Mouse (Mus musculus): ENCODE data around the gene Psg16. TPM values are rescaled to one million over a fixed set of nuclear protein-coding genes. Genes with fewer than 3 reads are reported as not detected.
"Not testable (repeated sequence)": the region's sequence is repeated elsewhere in the genome, so short reads cannot be mapped to it uniquely, and the experiment has no call there.

Psg16 gene
- polyA plus RNA-seq, 1 experiment from 2014 or later: 4.7 TPM

DNA sequence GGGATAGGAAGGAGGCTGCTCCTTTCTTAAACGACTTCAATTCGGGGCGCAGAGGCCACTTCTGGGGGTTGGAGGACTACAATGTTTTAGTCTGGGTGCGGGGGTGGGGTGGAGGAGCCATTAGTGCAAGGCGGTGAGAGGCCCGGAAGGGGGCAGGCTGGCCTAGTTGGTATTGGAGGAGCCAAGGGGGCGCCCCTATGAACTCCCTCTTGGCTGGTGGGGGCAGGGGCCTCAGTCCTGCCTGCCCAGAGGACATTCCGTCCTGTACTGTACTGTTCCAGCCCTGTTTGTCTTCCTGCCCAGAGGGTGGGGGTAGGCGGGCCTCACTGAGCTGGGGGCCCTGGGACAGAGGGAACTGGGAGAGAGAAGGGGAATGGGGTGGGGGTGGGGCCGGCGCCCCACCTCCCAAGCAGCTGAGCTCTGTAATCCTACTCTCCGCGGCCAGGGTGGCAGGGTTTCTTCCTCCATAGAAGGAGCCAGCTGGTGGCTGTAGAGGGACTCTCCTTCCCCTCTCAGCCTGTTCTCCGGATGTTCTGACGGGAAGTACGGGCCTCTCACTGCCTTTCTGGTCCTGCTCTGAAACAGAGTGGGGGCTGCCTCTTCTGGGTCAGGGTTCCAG is 15.7 kb upstream of the Psg16 start:
- Histone ChIP-seq H3K9ac (no peak overlapping the region), H3K9me3 (no peaks in the 10 kb centered on the region), H3K4me2 (0 out of 2 replicates have a peak overlapping the region, but pooled peaks have one; percentile 5), H3K4me3 (no peak overlapping the region), H3K27ac (replicated peaks) (peak overlapping the region; percentile 74), H3K36me3 (no peaks in the 10 kb centered on the region), H3K27me3 (0 out of 2 replicates have a peak, but pooled peaks cover 2% of the 10 kb centered on the region), H3K4me1 (replicated peaks) (peaks cover 55% of the 10 kb centered on the region)
- ATAC-seq (ENCODE audit: low FRiP score, low read depth): peak; percentile 20
- 5% methylated on average over 16 of the region's 16 CpGs for WGBS

DNA sequence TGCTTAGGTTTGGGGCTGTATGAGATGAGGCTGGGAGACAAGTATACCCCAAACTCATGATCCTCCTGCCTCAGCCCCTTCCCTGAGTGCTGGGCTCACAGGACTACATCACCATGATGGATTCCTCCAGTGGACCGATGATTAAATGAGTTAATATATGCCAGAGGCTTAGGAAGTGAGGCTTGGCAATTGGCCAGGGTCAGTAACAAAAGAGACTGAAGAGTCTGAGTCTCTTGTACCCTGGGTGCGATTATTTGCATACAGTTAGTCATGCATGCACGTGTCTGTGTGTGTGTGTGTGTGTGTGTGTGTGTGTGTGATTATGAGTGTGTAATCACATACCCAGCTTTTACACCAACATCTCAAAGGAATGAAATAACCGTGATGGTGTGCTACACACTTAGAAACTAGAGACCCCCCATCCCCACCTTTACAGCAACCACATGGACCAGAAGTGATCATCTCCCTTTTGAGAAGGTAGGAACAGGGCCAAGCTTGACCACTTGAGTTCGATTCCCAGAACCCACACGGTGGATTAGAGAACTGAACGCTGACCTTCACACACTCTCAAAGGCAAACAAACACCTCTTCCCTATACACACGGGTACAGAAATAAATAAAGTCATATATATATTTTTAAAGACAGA is 14.9 kb upstream of the Psg16 start:
- ATAC-seq (ENCODE audit: low FRiP score, low read depth): no peak
- H3K9ac ChIP-seq: no peak overlapping the region
- 0 out of 2 replicates have a peak, but pooled peaks cover 7% of the 10 kb centered on the region for H3K27me3 ChIP-seq
- 0 out of 2 replicates have a peak overlapping the region, but pooled peaks have one; percentile 80 for H3K4me2 ChIP-seq
- peaks cover 55% of the 10 kb centered on the region for H3K4me1 ChIP-seq (replicated peaks)
- H3K4me3 ChIP-seq: no peak overlapping the region
- no peaks in the 10 kb centered on the region for H3K9me3 ChIP-seq
- no peaks in the 10 kb centered on the region for H3K36me3 ChIP-seq
- H3K27ac ChIP-seq (replicated peaks): peak overlapping the region; percentile 74
- WGBS: 39% methylated on average over 8 of the region's 8 CpGs

DNA sequence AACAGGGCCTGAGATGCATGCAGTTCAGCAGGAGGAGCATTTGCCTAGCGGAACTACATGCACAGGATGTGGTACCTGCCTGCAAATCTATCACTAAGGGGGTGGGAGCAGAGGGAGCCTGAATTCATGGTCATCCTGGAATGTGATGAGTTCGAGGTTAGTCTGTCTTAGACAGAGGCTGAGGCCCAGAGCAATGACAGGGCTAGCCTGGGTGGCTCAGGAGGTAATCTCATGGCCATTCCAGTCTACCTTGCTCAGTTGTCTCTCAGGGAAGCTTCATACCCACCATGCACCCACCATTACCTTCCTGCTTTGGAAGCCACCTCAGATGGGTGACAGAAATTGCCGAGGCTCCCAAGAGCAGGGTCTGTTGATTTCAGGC is 14.4 kb upstream of the Psg16 start:
- Histone ChIP-seq H3K4me3 (no peak overlapping the region), H3K9me3 (no peaks in the 10 kb centered on the region), H3K4me1 (replicated peaks) (peaks cover 55% of the 10 kb centered on the region), H3K27me3 (0 out of 2 replicates have a peak, but pooled peaks cover 7% of the 10 kb centered on the region), H3K36me3 (no peaks in the 10 kb centered on the region), H3K9ac (no peak overlapping the region), H3K4me2 (0 out of 2 replicates have a peak overlapping the region, but pooled peaks have one; percentile 80), H3K27ac (replicated peaks) (peak overlapping the region; percentile 46)
- ATAC-seq (ENCODE audit: low FRiP score, low read depth): no peak
- 80% methylated on average over 3 of the region's 3 CpGs for WGBS

DNA sequence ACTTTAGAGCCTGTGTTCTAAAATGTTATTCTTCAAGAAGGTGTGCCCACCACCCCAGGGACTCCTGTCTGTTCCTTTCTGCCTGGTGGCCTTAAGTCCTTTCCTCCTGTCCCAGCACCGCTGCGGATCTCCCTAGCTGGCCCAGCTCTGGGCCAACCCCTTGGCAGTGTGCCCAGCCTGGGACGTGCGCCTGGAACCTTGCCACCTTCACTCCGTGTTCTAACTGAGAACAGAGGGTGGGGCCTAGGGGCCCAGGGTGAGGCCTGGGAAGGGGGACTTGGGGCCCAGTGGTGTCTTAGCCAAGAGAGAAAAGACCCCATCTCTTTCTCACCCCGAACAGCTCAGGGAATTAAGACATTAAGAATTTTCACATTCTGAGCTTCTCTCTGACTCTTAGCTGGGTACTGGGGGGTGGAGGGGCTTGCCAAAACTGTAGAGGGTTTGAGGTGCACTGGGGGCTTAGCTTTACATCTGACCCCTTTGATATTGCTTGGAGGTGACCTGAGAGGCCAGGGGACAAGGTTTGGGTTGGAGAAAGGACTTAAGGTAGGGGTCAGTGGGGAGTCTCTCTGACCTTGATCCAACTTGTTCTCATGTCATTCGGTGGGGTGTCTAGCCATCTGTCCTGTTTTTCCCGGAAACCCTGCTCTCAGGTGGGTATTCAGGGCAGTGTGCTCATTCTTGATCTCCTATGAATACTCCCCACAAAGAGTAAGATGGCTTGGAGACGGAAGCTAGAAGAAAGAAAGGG is 13.6 kb upstream of the Psg16 start:
- H3K4me2 ChIP-seq: peak overlapping the region; percentile 80
- H3K27ac ChIP-seq (replicated peaks): peak overlapping the region; percentile 46
- H3K27me3 ChIP-seq: 0 out of 2 replicates have a peak, but pooled peaks cover 7% of the 10 kb centered on the region
- ATAC-seq (ENCODE audit: low FRiP score, low read depth): no peak
- no peaks in the 10 kb centered on the region for H3K9me3 ChIP-seq
- 33% methylated on average over 9 of the region's 9 CpGs for WGBS
- peak overlapping the region; percentile 47; the same call in 1 of the 2 replicates for H3K4me3 ChIP-seq
- no peaks in the 10 kb centered on the region for H3K36me3 ChIP-seq
- peaks cover 55% of the 10 kb centered on the region for H3K4me1 ChIP-seq (replicated peaks)
- no peak overlapping the region for H3K9ac ChIP-seq

DNA sequence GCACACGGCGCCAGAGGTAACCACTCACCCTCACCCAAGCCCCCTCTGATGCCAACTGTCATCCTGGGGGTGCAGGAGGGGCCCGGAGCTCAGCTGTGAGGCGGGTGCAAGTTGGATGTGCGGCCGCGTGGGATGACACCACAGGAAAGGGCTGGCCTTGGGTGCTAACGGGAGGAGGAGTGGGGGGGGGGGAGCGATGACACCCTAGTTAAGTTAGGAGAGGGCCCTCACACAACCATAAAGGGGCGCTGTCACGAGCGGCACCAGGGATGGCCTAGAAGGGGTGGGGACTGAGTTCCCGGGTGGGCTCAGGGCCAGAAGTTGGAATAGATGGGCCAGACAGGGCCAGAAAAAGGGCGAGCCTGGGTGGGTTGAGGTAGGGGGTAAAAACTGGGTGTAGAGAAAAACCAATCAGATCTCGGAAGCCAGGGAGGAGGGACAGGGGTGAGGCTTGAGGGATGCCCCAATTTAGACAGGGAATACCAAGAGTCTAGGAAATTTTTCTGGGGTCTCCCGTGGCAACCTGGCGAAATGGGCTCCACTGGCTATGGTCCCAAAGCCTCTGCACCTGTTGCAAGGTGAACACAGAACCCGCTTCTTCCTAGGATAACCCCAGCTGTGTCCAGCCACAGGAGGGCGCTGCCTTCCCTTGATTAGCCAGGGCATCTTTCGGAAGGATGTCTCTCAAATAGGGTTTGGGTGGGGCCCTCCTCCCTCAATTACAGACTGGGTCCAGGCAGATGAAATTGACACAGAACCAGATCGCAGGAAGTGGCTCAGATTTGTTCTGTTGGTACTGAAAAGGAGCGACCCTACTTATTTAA is 12.8 kb upstream of the Psg16 start:
- no peak for ATAC-seq (ENCODE audit: low FRiP score, low read depth)
- H3K27me3 ChIP-seq: 0 out of 2 replicates have a peak, but pooled peaks cover 7% of the 10 kb centered on the region
- peak overlapping the region; percentile 80 for H3K4me2 ChIP-seq
- H3K4me1 ChIP-seq (replicated peaks): peaks cover 51% of the 10 kb centered on the region
- peak overlapping the region; percentile 46 for H3K27ac ChIP-seq (replicated peaks)
- WGBS: 66% methylated on average over 21 of the region's 22 CpGs
- H3K36me3 ChIP-seq: no peaks in the 10 kb centered on the region
- peak overlapping the region; percentile 47 for H3K4me3 ChIP-seq
- H3K9me3 ChIP-seq: no peaks in the 10 kb centered on the region
- H3K9ac ChIP-seq: no peak overlapping the region

DNA sequence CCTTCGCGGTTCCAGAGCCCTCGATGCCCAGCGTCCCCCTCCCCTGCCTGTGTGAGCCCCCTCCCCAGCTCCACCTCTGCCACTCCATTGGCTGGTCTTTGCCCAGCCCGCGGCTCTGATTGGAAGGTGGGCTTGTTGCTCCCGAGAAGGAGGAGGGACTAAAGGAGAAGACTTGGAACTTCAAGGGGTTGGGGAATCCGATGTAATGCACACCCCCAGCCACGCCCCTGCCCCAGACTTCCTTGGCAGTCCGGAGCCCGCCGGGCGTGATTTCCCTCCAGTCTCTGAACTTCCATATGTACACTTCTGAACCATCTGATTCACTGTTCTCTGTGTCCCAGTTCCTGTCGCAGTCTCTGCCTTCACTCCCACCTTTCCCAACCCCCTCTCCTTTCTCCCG is 11.5 kb upstream of the Psg16 start, which contains the start of gene Hif3a:
Gene Hif3a, minus strand, starts transcription at position 39 of the 400 bp plus-strand sequence.
- peak; percentile 91 for ATAC-seq (ENCODE audit: low FRiP score, low read depth)
- no peaks in the 10 kb centered on the region for H3K9me3 ChIP-seq
- H3K9ac ChIP-seq: peak within 1 kb of the TSS; percentile 47
- H3K36me3 ChIP-seq: no peaks in the 10 kb centered on the region
- peak within 1 kb of the TSS; percentile 46; the same call in 1 of the 2 replicates for H3K27ac ChIP-seq (replicated peaks)
- under 1% methylated on average over 15 of the region's 15 CpGs for WGBS
- H3K4me1 ChIP-seq (replicated peaks): peaks cover 41% of the 10 kb centered on the region
- H3K27me3 ChIP-seq: 0 out of 2 replicates have a peak, but pooled peaks cover 7% of the 10 kb centered on the region
- H3K4me3 ChIP-seq: peak within 1 kb of the TSS; percentile 47
- peak within 1 kb of the TSS; percentile 80 for H3K4me2 ChIP-seq

DNA sequence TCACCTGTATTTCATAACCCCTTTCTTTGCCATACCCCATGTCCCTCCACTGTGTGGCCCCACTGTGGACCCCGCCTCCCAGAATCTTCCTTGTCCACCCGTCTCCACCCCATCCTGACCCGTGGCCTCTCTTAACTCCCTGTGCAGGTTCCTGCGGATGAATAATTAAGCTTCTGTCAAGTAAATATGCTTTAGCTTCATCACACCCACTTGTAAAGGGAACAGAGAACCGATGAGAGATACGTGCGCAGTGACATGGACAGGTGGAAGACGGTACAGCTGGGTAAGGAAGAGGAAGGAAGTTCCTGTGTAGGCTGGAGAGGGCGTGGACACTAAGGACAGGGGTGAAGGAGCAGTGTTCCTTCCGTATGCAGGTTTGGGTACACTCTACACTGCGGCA is 11.0 kb upstream of the Psg16 start:
- Histone ChIP-seq H3K36me3 (no peaks in the 10 kb centered on the region), H3K27ac (replicated peaks) (0 out of 2 replicates have a peak overlapping the region, but pooled peaks have one; percentile 22), H3K9ac (peak overlapping the region; percentile 35; the same call in 1 of the 2 replicates), H3K4me1 (replicated peaks) (peaks cover 38% of the 10 kb centered on the region), H3K4me3 (peak overlapping the region; percentile 47), H3K4me2 (peak overlapping the region; percentile 80), H3K27me3 (0 out of 2 replicates have a peak, but pooled peaks cover 7% of the 10 kb centered on the region), H3K9me3 (no peaks in the 10 kb centered on the region)
- peak; percentile 6; the same call in 1 of the 2 replicates for ATAC-seq (ENCODE audit: low FRiP score, low read depth)
- WGBS: 20% methylated on average over 11 of the region's 11 CpGs

DNA sequence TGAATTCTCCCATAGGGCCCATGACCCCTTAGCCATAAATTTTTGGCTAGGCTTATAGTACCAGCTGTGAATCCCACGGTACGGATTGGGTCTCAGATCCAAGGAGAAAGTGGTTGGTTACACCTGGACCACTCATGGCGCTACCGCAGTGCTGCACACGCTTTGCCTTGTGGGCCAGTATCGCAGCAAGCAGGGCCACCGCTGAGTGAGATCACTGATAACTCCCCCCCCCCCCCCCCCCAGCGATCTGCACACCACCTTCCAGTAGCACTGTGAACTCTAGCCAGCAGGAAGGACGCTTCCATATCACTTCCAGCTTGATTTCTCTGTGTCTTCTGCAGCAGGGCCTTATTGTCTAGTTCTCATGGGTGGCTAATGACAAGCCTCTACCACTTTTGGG is 8.2 kb upstream of the Psg16 start:
- ATAC-seq (ENCODE audit: low FRiP score, low read depth): no peak
- no peaks in the 10 kb centered on the region for H3K9me3 ChIP-seq
- WGBS: 88% methylated on average over 8 of the region's 9 CpGs
- H3K36me3 ChIP-seq: no peaks in the 10 kb centered on the region
- no peak overlapping the region for H3K27ac ChIP-seq (replicated peaks)
- H3K4me3 ChIP-seq: no peak overlapping the region
- no peak overlapping the region for H3K4me2 ChIP-seq
- peaks cover 22% of the 10 kb centered on the region for H3K4me1 ChIP-seq (replicated peaks)
- H3K9ac ChIP-seq: no peak overlapping the region
- H3K27me3 ChIP-seq: 0 out of 2 replicates have a peak, but pooled peaks cover 7% of the 10 kb centered on the region

DNA sequence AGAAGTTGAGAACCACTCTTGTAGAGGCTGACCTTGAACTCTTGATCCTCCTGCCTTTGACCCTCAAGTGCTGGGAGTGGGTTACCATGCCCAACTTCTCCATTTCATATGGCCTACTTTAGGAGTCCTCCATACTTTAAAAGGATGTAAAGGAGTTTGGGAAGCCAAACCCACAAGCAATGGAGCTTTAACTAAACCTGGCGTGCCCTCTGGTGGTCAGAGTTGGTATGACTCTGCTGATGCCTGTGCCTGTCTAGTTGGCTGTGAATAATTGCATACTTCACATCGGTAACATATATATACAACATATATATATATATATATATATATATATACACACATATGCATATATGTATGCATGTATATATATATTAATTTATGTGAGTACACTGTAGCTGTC is 7.4 kb upstream of the Psg16 start:
- Histone ChIP-seq H3K4me3 (no peak overlapping the region), H3K4me1 (replicated peaks) (peaks cover 14% of the 10 kb centered on the region), H3K27me3 (0 out of 2 replicates have a peak, but pooled peaks cover 7% of the 10 kb centered on the region), H3K27ac (replicated peaks) (no peak overlapping the region), H3K9ac (no peak overlapping the region), H3K9me3 (no peaks in the 10 kb centered on the region), H3K4me2 (no peak overlapping the region), H3K36me3 (no peaks in the 10 kb centered on the region)
- no peak for ATAC-seq (ENCODE audit: low FRiP score, low read depth)
- 6% methylated on average over 2 of the region's 2 CpGs for WGBS

DNA sequence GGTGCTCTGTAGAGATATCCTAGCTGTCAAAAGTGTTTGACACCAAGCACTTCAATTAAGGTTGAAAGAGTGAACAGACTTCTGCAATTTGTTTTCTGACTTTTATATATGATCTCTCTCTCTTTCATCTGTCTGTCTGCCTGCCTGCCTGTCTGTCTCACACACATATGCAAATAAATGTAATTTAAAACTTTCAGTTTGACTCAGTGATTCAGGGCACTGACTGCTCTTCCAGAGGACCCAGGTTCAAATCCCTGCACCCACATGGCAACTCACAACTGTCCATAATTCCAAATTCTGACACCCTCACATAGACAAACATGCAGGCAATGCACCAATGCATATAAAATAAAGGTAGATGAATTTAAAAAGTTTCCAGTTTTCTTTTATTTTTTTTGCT is 6.8 kb upstream of the Psg16 start:
- H3K4me2 ChIP-seq: no peak overlapping the region
- H3K9me3 ChIP-seq: no peaks in the 10 kb centered on the region
- H3K4me3 ChIP-seq: no peak overlapping the region
- no peak overlapping the region for H3K9ac ChIP-seq
- peaks cover 9% of the 10 kb centered on the region for H3K4me1 ChIP-seq (replicated peaks)
- H3K27me3 ChIP-seq: 0 out of 2 replicates have a peak, but pooled peaks cover 7% of the 10 kb centered on the region
- H3K36me3 ChIP-seq: no peaks in the 10 kb centered on the region
- H3K27ac ChIP-seq (replicated peaks): no peak overlapping the region
- no peak for ATAC-seq (ENCODE audit: low FRiP score, low read depth)

DNA sequence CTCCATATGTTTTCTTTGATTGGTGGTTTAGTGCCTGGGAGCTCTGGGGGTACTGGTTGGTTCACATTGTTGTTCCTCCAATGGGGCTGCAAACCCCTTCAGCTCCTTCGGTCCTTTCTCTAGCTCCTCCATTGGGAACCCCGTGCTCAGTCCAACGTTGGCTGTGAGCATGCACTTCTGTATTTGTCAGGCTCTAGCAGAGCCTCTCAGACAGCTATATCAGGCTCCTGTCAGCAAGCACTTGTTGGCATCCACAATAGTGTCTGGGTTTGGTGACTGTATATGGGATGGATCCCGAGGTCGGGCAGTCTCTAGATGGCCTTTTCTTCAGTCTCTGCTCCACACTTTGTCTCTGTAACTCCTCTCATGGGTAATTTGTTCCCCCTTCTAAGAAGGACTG is 6.2 kb upstream of the Psg16 start:
- H3K4me3 ChIP-seq; H3K36me3 ChIP-seq; H3K27ac ChIP-seq (replicated peaks); H3K27me3 ChIP-seq; ATAC-seq (ENCODE audit: low FRiP score, low read depth); H3K9ac ChIP-seq; H3K9me3 ChIP-seq; H3K4me2 ChIP-seq; H3K4me1 ChIP-seq (replicated peaks): not testable (repeated sequence)
- WGBS: 70% methylated on average over 5 of the region's 5 CpGs
